Comparison of ENCODE assay signal across 10 mouse cellular contexts in the genomic region with DNA sequence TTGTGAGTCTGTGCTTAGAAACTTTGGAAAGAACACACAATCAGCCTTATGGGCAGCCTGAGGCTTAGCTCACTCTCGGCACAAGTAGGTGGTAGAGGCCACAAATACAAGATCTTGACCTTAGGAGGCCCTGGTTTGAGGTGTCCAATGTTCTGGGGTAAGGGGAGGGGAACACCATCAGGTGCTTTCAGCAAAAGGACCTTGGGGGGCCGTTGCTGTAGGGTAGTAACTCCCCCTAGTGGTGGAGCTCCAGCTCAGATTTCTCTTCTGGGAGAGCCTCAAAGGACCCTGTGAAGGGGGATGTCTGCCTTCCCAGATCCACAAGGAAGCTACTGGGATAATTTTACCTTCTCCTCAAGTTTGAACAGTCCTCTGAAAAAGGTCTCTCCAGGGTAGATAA. TPM values are rescaled to one million over a fixed set of nuclear protein-coding genes. Genes with fewer than 3 reads are reported as not detected.
A peak's percentile ranks its signal among the peaks of the same experiment; 100 is the strongest.
DNase-seq lines count a peak whose midpoint lies in the region; ATAC-seq and TF ChIP-seq lines count a peak whose summit lies in the region.
"Had no signal": no experiment of that assay in that cellular context is flagged by ENCODE, and none has a peak within 500 bp of the region (broad histone marks: within the 10 kb centered on the region; RNA-seq: fewer than 3 reads in every experiment).

No protein-coding gene starts in this region.

- no peak for TF ChIP-seq EP300 in CH12.LX (IDR thresholded peaks at IDR 0.05; ENCODE audit: low read length)
- no peak for TF ChIP-seq EP300 in liver, postnatal 0 days (IDR thresholded peaks at IDR 0.05; ENCODE audit: low read depth)

- intact Hi-C loops in heart, postnatal 36 days (cut with DNase I), result loop anchor here (1.0 to 2.0 kb wide), 2 partner anchors 66 to 184 kb away; no protein-coding TSS in a partner anchor
- intact Hi-C loops in left cerebral cortex, postnatal 4 days (cut with DNase I), result loop anchor here (10.0 kb wide), 1 partner anchor 104 kb away; no protein-coding TSS in a partner anchor

- no peak overlapping the region for H3K27ac ChIP-seq in heart, embryonic 12.5 days (ENCODE audit: poor library complexity, severe bottlenecking)
- no peak overlapping the region for H3K27ac ChIP-seq in CH12.LX (ENCODE audit: insufficient read depth, low read depth)
- H3K27ac ChIP-seq in bone marrow, adult 2 months (ENCODE audit: control insufficient read depth, insufficient read depth, low read depth, low read length, poor library complexity), result no peak overlapping the region
- H3K27ac ChIP-seq in liver, postnatal 0 days (ENCODE audit: low read depth), result 0 out of 2 replicates have a peak overlapping the region, but pooled peaks have one; percentile 8
- H3K27ac ChIP-seq: embryonic facial prominence, embryonic 13.5 days had no signal

- peak; percentile 94 for TF ChIP-seq RAD21 in CH12.LX (IDR thresholded peaks at IDR 0.05; ENCODE audit: low read depth, low read length)

- dilution Hi-C loops in CH12.LX (cut with MboI; ENCODE audit: extremely low pct_ligation_motif_present, extremely low pct_unique_long_range_greater_than_20kb, low sequenced_read_pairs), result no loop called here

- 24% methylated on average over 2 of the region's 2 CpGs for WGBS in heart, embryonic 12.5 days
- WGBS in bone marrow, adult 2 months, result 19% methylated on average over 2 of the region's 2 CpGs
- 20% methylated on average over 2 of the region's 2 CpGs for WGBS in liver, postnatal 0 days (ENCODE audit: insufficient replicate concordance)

- H3K4me1 ChIP-seq in heart, embryonic 12.5 days (replicated peaks), result no peaks in the 10 kb centered on the region
- peaks cover 6 to 31% of the 10 kb centered on the region in 2 experiments for H3K4me1 ChIP-seq in CH12.LX (ENCODE audit: control insufficient read depth in 1 of 2, insufficient read depth in 2 of 2)
- peaks cover 1% of the 10 kb centered on the region; the same call in 1 of the 2 replicates for H3K4me1 ChIP-seq in bone marrow, adult 2 months (ENCODE audit: control insufficient read depth, insufficient read depth, low read length)
- peaks cover 25% of the 10 kb centered on the region for H3K4me1 ChIP-seq in liver, postnatal 0 days (ENCODE audit: insufficient read depth)

- H3K27me3 ChIP-seq in heart, embryonic 12.5 days (replicated peaks), result peaks cover 5% of the 10 kb centered on the region
- H3K27me3 ChIP-seq in CH12.LX (replicated peaks), result no peaks in the 10 kb centered on the region
- H3K27me3 ChIP-seq in liver, postnatal 0 days (ENCODE audit: insufficient read depth, low read length), result no peaks in the 10 kb centered on the region
- H3K27me3 ChIP-seq: embryonic facial prominence, embryonic 13.5 days had no signal

- no peak overlapping the region; the same call in 1 of the 2 replicates for H3K9ac ChIP-seq in heart, embryonic 12.5 days
- no peak overlapping the region for H3K9ac ChIP-seq in CH12.LX (ENCODE audit: insufficient read depth, low read depth)
- no peak overlapping the region for H3K9ac ChIP-seq in liver, postnatal 0 days (replicated peaks)
- H3K9ac ChIP-seq: embryonic facial prominence, embryonic 13.5 days had no signal

- H3K4me2 ChIP-seq in heart, embryonic 12.5 days, result no peak overlapping the region
- no peak overlapping the region for H3K4me2 ChIP-seq in CH12.LX (ENCODE audit: insufficient read depth, low read depth, poor library complexity, severe bottlenecking)
- no peak overlapping the region for H3K4me2 ChIP-seq in liver, postnatal 0 days (ENCODE audit: low read depth, low read length)

- no peaks in the 10 kb centered on the region; the same call in 1 of the 2 replicates for H3K9me3 ChIP-seq in heart, embryonic 12.5 days (replicated peaks)
- peaks cover 8% of the 10 kb centered on the region for H3K9me3 ChIP-seq in CH12.LX (replicated peaks; ENCODE audit: low read length)
- H3K9me3 ChIP-seq in liver, postnatal 0 days (ENCODE audit: low read length), result no peaks in the 10 kb centered on the region
- H3K9me3 ChIP-seq: embryonic facial prominence, embryonic 13.5 days had no signal

- TF ChIP-seq POLR2A in CH12.LX (IDR thresholded peaks at IDR 0.05; ENCODE audit: low read depth, low read length), result no peak
- TF ChIP-seq POLR2A in bone marrow, adult 2 months (IDR thresholded peaks at IDR 0.05; ENCODE audit: borderline replicate concordance, control insufficient read depth, low read depth, low read length), result no peak

- no peak for ATAC-seq in heart, embryonic 12.5 days (ENCODE audit: insufficient number of reproducible peaks, low FRiP score)
- no peak for ATAC-seq in liver, postnatal 0 days

- H3K36me3 ChIP-seq in heart, embryonic 12.5 days, result no peaks in the 10 kb centered on the region
- no peaks in the 10 kb centered on the region for H3K36me3 ChIP-seq in CH12.LX (replicated peaks in 1 of 2; ENCODE audit: control insufficient read depth in 1 of 2, insufficient read depth in 1 of 2, low read length in 1 of 2)
- no peaks in the 10 kb centered on the region for H3K36me3 ChIP-seq in liver, postnatal 0 days (replicated peaks; ENCODE audit: insufficient read depth, low read length)
- H3K36me3 ChIP-seq: embryonic facial prominence, embryonic 13.5 days had no signal

- no peaks in the 10 kb centered on the region for H3K79me2 ChIP-seq in CH12.LX (replicated peaks; ENCODE audit: control insufficient read depth, extremely low read depth, insufficient read depth, poor library complexity, severe bottlenecking)

- no peak overlapping the region for H3K4me3 ChIP-seq in heart, embryonic 12.5 days
- H3K4me3 ChIP-seq in CH12.LX (replicated peaks in 1 of 3; ENCODE audit: low read depth in 2 of 3, low read length in 2 of 3, poor library complexity in 1 of 3), result no peak overlapping the region
- H3K4me3 ChIP-seq in bone marrow, adult 2 months (replicated peaks; ENCODE audit: control insufficient read depth, low read depth, low read length), result no peak overlapping the region
- no peak overlapping the region for H3K4me3 ChIP-seq in liver, postnatal 0 days (ENCODE audit: low read depth, low read length)
- H3K4me3 ChIP-seq: embryonic facial prominence, embryonic 13.5 days; megakaryocyte, embryonic 14.5 days had no signal

- in situ Hi-C loops in CH12.LX (cut with MboI; ENCODE audit: low pct_ligation_motif_present, low pct_unique_long_range_greater_than_20kb, low sequenced_read_pairs), result loop anchor here (25.0 kb wide), 1 partner anchor 312 kb away; the partner anchor contains the start of genes Asb8 and Ccdc184

- TF ChIP-seq CTCF in CH12.LX (conservative IDR thresholded peaks at IDR 0.05 in 1 of 2, IDR thresholded peaks at IDR 0.05 in 1 of 2; ENCODE audit: low read depth in 2 of 2, low read length in 2 of 2), result peak; percentile 71 to 95
- peak; percentile 63 for TF ChIP-seq CTCF in bone marrow, adult 2 months (IDR thresholded peaks at IDR 0.05; ENCODE audit: control insufficient read depth, insufficient read depth, low read length)
- TF ChIP-seq CTCF in liver, postnatal 0 days (IDR thresholded peaks at IDR 0.05; ENCODE audit: low read depth), result peak; percentile 76

- DNase-seq in heart, postnatal 36 days, result peak; percentile 24 to 33
- peak; percentile 77 for DNase-seq in CH12.LX (ENCODE audit: extremely low read depth)
- peak; percentile 54 for DNase-seq in liver, postnatal 0 days
- no peak for DNase-seq in left cerebral cortex, postnatal 4 days
- DNase-seq in layer of hippocampus, postnatal 10 days (ENCODE audit: low spot score in 2 of 2), result no peak
- no peak for DNase-seq in c-Kit-positive CD71-positive TER-119-positive erythroid progenitor cells, embryonic 14.5 days (ENCODE audit: low spot score)

TF ChIP-seq in CH12.LX, 34 proteins besides CTCF, POLR2A, EP300 and RAD21 (continues in another document):
- no peak for TF ChIP-seq ETS1 (conservative IDR thresholded peaks at IDR 0.05; ENCODE audit: low read depth, low read length)
- TF ChIP-seq JUND (conservative IDR thresholded peaks at IDR 0.05; ENCODE audit: low read depth, low read length), result no peak
- TF ChIP-seq MAZ (IDR thresholded peaks at IDR 0.05; ENCODE audit: low read depth, low read length), result 0 out of 2 replicates have a peak, but pooled peaks have one; percentile 35
- no peak for TF ChIP-seq HCFC1 (IDR thresholded peaks at IDR 0.05; ENCODE audit: low read depth, low read length)
- no peak for TF ChIP-seq TBP (conservative IDR thresholded peaks at IDR 0.05; ENCODE audit: low read depth, low read length)
- no peak; the same call in 1 of the 2 replicates for TF ChIP-seq TCF12 (IDR thresholded peaks at IDR 0.05; ENCODE audit: low read depth, low read length)
- peak; percentile 38; the same call in 1 of the 2 replicates for TF ChIP-seq IRF4 (IDR thresholded peaks at IDR 0.05; ENCODE audit: low read depth, low read length)
- no peak for TF ChIP-seq ZKSCAN1 (IDR thresholded peaks at IDR 0.05; ENCODE audit: borderline replicate concordance, low read depth, low read length)
- peak; percentile 63 for TF ChIP-seq ZC3H11A (IDR thresholded peaks at IDR 0.05; ENCODE audit: low read depth, low read length)
- no peak for TF ChIP-seq BHLHE40 (IDR thresholded peaks at IDR 0.05; ENCODE audit: low read depth, low read length)
- no peak for TF ChIP-seq E2F4 (IDR thresholded peaks at IDR 0.05; ENCODE audit: insufficient replicate concordance, low read depth, low read length)
- TF ChIP-seq PAX5 (IDR thresholded peaks at IDR 0.05; ENCODE audit: low read length), result no peak

RNA-seq across cellular contexts. Expression of gene Hdac7, which starts 6.1 kb away (rescaled TPM):
- 10 to 100 TPM; 26.9 to 37.1 TPM for total RNA-seq in heart, postnatal 36 days (2021)
- 27.4 and 27.8 TPM in 2 replicates for polyA plus RNA-seq in heart, embryonic 12.5 days (2016; fragmentation: Nextera tagmentation; extraction: Ambion mirVana)
- total RNA-seq in CH12.LX (2012; rRNA removed) (18.0 and 21.7 TPM in 2 replicates), CH12.LX (2014; rRNA removed) (17.7 and 19.8 TPM in 2 replicates)
- 47.8 and 55.2 TPM in 2 replicates for polyA plus RNA-seq in CH12.LX (2012; ENCODE audit: insufficient read length, low read depth)
- polyA plus RNA-seq in bone marrow, adult 2 months (2011; ENCODE audit: insufficient read depth, insufficient read length, low replicate concordance, missing spikeins), result 34.1 and 37.8 TPM in 2 replicates
- polyA plus RNA-seq in liver, postnatal 0 days (2015; fragmentation: Nextera tagmentation; extraction: Ambion mirVana), result 5.3 TPM in 2 replicates
- total RNA-seq in left cerebral cortex, postnatal 4 days (2021), result 10 to 100 TPM; 41.0 to 41.3 TPM
- total RNA-seq in layer of hippocampus, postnatal 10 days (2021), result 10 to 100 TPM; 29.1 to 32.0 TPM

RNA-seq across cellular contexts. Expression of gene Vdr, which starts 60.0 kb away (rescaled TPM):
- total RNA-seq in heart, postnatal 36 days (2021), result 1 to 10 TPM; 1.6 to 1.7 TPM
- polyA plus RNA-seq in heart, embryonic 12.5 days (2016; fragmentation: Nextera tagmentation; extraction: Ambion mirVana), result 1.4 and 1.6 TPM in 2 replicates
- total RNA-seq in CH12.LX (2012; rRNA removed) (0.63 and 0.68 TPM in 2 replicates), CH12.LX (2014; rRNA removed) (0.52 and 0.61 TPM in 2 replicates)
- 1.3 and 1.7 TPM in 2 replicates for polyA plus RNA-seq in CH12.LX (2012; ENCODE audit: insufficient read length, low read depth)
- 0.88 and 1.5 TPM in 2 replicates for polyA plus RNA-seq in bone marrow, adult 2 months (2011; ENCODE audit: insufficient read depth, insufficient read length, low replicate concordance, missing spikeins)
- 0.07 and 0.25 TPM in 2 replicates for polyA plus RNA-seq in liver, postnatal 0 days (2015; fragmentation: Nextera tagmentation; extraction: Ambion mirVana)
- total RNA-seq in left cerebral cortex, postnatal 4 days (2021), result under 1 TPM in 1 of 2 experiments, not detected in 1; 0.08 TPM
- total RNA-seq in layer of hippocampus, postnatal 10 days (2021), result under 1 TPM in 1 of 2 experiments, not detected in 1; 0.07 TPM

Comparison
In these comparisons a context has a peak if more than half of its experiments do, and no peak if none do; other contexts are left out.
1. DNase-seq: peak in heart, postnatal 36 days (2 of 2), CH12.LX (single experiment) and liver, postnatal 0 days (single experiment); none in left cerebral cortex, postnatal 4 days (single experiment), layer of hippocampus, postnatal 10 days (0 of 2) and c-Kit-positive CD71-positive TER-119-positive erythroid progenitor cells, embryonic 14.5 days (single experiment).
2. Peak in every context shown above with its lines, with median percentiles within 50 percentile points of each other: CTCF ChIP-seq.